Mouse (Mus musculus) G1E (cell line): ENCODE measurements around the gene Rcan2. TPM values are rescaled to one million over a fixed set of nuclear protein-coding genes. Genes with fewer than 3 reads are reported as not detected.

Source experiments
- ATAC-seq: 2 replicates; pipeline ENCODE4 v1.8.0; 2016; ENCODE audit warnings: mild to moderate bottlenecking; ENCODE audit not compliant: insufficient number of reproducible peaks, poor library complexity, low FRiP score, severe bottlenecking; ENCODE audit errors: extremely low read depth
- DNase-seq: peaks from one replicate; pipeline ENCODE4 v3.0.0; 2012; ENCODE audit warnings: low spot score
- H3K27me3 ChIP-seq: 2 replicates; pipeline ENCODE4 v1.6.1; 2012; ENCODE audit warnings: mild to moderate bottlenecking, low read length, inconsistent platforms; ENCODE audit not compliant: insufficient read depth
- H3K36me3 ChIP-seq: replicated peaks from 2 replicates; pipeline ENCODE3; 2012; ENCODE audit warnings: mild to moderate bottlenecking, inconsistent platforms
- H3K4me1 ChIP-seq: 2 replicates; pipeline ENCODE4 v1.6.1; 2012; ENCODE audit warnings: low read depth, low read length, inconsistent platforms, mixed read lengths; ENCODE audit not compliant: insufficient read depth
- H3K4me3 ChIP-seq: 2 replicates; pipeline ENCODE4 v1.5.1; 2012; ENCODE audit warnings: low read depth, mild to moderate bottlenecking, inconsistent platforms, low read length, moderate library complexity, mixed read lengths
- H3K9me3 ChIP-seq: replicated peaks from 2 replicates; pipeline ENCODE4 v1.6.1; 2012; ENCODE audit warnings: inconsistent platforms
- CTCF ChIP-seq: IDR thresholded peaks from 2 replicates; pipeline ENCODE4 v1.5.1; 2012; ENCODE audit warnings: low read depth, low read length, inconsistent platforms, mixed read lengths
- GATA1 ChIP-seq: IDR thresholded peaks from 2 replicates; pipeline ENCODE4 v1.6.1; 2012; ENCODE audit warnings: borderline replicate concordance, low read length, inconsistent platforms, mixed read lengths
- GATA2 ChIP-seq: IDR thresholded peaks from 2 replicates; pipeline ENCODE4 v1.6.1; 2012; ENCODE audit warnings: low read depth, low read length, inconsistent platforms, borderline replicate concordance
- POLR2AphosphoS5 ChIP-seq: IDR thresholded peaks from 2 replicates; pipeline ENCODE4 v1.6.1; 2012; ENCODE audit warnings: low read depth, low read length, inconsistent platforms; ENCODE audit not compliant: insufficient replicate concordance
- TAL1 ChIP-seq: conservative IDR thresholded peaks from 2 replicates; pipeline ENCODE4 v1.6.1; 2012; ENCODE audit warnings: low read depth, low read length, inconsistent platforms, mixed read lengths
- polyA plus RNA-seq: library from polyadenylated mRNA; stranded (reverse); fragments of >175 nt; gene quantifications from 2 replicates; pipeline ENCODE4 v1.2.3, GENCODE M21; 2012
- total RNA-seq, 2 experiments: library from RNA; stranded (forward) in 1 of 2; stranded (reverse) in 1 of 2; fragments of 200-1000 nt in 1 of 2; fragments of >200 nt in 1 of 2; fragmentation: Nextera tagmentation in 1 of 2; gene quantifications; 2 replicates each; pipeline ENCODE4 v1.2.3; 2014 to 2017

Rcan2 gene
- total and polyA plus RNA-seq, 3 experiments: 0.11 TPM; not detected in 2

DNA sequence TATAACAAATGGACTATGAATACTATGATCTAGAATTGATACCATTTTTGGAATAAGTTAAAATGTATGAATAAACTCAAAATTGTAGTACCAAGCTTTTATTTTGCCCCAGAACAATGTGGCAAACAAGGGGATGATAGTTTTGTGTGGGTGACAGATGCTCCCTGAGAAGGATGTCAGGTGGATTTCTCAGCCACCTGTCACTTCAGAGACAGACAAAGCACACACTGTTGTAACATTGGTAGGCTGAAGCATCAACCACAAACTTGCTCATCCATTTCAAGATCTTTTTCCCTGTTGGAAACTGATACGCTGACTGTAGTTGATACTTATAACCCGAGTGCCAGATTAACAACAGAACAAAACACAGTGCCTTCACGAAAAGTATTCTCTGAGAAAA is 158.6 kb downstream of the Rcan2 start:
- Histone ChIP-seq H3K36me3 (no peaks in the 10 kb centered on the region), H3K4me1 (no peaks in the 10 kb centered on the region)

DNA sequence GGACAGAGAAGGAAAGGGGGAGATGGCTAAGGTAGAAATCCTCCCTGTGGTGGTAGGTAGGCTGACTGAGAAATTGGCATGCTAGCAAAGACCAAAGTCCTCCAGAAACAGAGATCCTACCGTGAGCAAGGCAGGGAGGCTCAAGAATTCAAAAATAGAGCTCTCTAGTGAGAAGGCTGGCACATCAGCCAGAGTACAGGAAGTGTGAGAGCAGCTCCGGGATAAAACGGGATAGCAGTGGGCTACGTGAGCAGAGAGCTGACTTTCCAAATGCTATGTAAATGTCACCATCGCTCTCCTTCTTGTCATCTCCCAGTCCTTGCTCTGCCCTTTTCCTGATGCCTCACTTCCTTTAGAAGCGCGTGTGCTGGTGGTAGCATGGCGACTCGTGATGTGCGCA is 168.8 kb downstream of the Rcan2 start:
- ATAC-seq: no peak
- H3K4me1 ChIP-seq: no peaks in the 10 kb centered on the region
- no peak overlapping the region for H3K4me3 ChIP-seq

More for the DNA sequence above, 158.6 kb downstream of the Rcan2 start:
- Histone ChIP-seq H3K27me3 (no peaks in the 10 kb centered on the region), H3K9me3 (peaks cover 25% of the 10 kb centered on the region), H3K4me3 (no peak overlapping the region)
- ATAC-seq (no peak), DNase-seq (no peak)
- TF ChIP-seq POLR2AphosphoS5: no peak
- no peak for TF ChIP-seq CTCF
- no peak for TF ChIP-seq GATA1
- no peak for TF ChIP-seq GATA2
- TF ChIP-seq TAL1: no peak

DNA sequence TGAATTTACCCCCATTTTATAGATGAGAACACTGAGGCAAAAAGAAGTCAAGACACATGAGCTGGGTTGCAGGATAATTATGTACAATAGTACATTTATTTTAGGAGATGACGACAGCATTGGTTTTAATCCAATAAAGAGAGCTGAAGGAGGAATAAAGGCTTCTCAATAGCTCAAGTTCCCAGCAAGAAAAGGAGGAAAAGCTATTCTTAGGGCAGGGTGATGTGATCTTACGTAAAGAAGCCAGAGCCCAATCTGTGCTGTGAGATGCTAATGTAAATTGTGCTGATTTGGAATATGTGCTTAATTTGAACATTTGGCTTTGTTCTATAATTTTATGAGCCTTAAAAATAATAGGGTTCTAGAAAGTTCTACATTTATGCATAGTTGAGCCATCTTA is 176.4 kb downstream of the Rcan2 start:
- Histone ChIP-seq H3K27me3 (no peaks in the 10 kb centered on the region), H3K4me3 (no peak overlapping the region), H3K9me3 (peaks cover 30% of the 10 kb centered on the region), H3K36me3 (no peaks in the 10 kb centered on the region), H3K4me1 (no peaks in the 10 kb centered on the region)
- no peak for ATAC-seq
- TF ChIP-seq TAL1 (no peak), POLR2AphosphoS5 (no peak), CTCF (no peak), GATA2 (no peak), GATA1 (no peak)
- DNase-seq: no peak

More for the DNA sequence above, 168.8 kb downstream of the Rcan2 start:
- Histone ChIP-seq H3K27me3 (no peaks in the 10 kb centered on the region), H3K9me3 (peaks cover 36% of the 10 kb centered on the region), H3K36me3 (no peaks in the 10 kb centered on the region)
- no peak for DNase-seq
- no peak for TF ChIP-seq CTCF
- TF ChIP-seq GATA2: no peak

DNA sequence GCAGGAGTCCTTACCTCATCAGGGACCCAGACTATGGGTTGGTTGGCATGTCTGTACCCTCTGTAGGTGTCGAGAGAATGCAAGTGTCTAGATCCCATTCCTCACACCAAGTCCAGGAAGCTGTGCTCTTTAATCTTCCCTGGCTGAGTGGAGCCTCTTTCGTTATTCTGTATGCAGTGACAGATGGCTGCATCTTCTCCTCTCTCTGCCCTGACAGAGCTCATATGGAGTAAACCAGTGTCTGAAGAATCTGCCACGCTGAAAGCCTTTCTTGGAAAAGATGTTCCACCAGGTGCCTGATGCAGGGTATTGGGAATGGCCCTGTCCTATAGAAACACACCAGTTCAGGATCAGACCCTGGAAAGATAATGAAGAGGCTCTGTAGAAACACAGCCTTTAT is 178.8 kb downstream of the Rcan2 start:
- no peaks in the 10 kb centered on the region for H3K4me1 ChIP-seq
- ATAC-seq: no peak
- no peak for DNase-seq
- no peak overlapping the region for H3K4me3 ChIP-seq
- H3K27me3 ChIP-seq: no peaks in the 10 kb centered on the region
- no peak for TF ChIP-seq CTCF
- TF ChIP-seq GATA2: no peak
- no peak for TF ChIP-seq GATA1
- no peak for TF ChIP-seq POLR2AphosphoS5
- no peak for TF ChIP-seq TAL1
- peaks cover 15% of the 10 kb centered on the region for H3K9me3 ChIP-seq
- H3K36me3 ChIP-seq: no peaks in the 10 kb centered on the region

DNA sequence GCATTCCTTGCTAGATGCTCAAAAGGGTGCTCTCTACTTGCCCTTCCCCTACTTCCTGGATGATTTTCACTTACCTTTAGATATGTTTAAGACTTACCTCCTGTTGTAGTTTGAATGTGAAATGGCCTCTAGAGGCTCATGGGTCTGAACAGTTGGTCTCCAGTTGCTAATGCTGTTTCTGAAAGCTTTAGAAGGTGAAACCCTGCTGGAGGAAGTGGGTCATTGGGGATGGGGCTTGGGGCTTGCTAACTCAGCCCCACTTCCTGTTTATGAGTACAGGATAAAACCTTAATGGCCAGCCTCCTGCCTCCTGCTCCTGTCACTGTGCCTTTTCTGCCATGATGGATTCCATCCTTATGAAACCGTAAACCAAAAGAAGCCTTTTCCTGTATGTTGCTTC is 181.4 kb downstream of the Rcan2 start:
- no peaks in the 10 kb centered on the region for H3K36me3 ChIP-seq
- H3K9me3 ChIP-seq: peaks cover 12% of the 10 kb centered on the region
- DNase-seq: no peak
- no peak for TF ChIP-seq CTCF
- TF ChIP-seq GATA2: no peak
- H3K27me3 ChIP-seq: no peaks in the 10 kb centered on the region
- no peaks in the 10 kb centered on the region for H3K4me1 ChIP-seq
- no peak overlapping the region for H3K4me3 ChIP-seq
- ATAC-seq: no peak

DNA sequence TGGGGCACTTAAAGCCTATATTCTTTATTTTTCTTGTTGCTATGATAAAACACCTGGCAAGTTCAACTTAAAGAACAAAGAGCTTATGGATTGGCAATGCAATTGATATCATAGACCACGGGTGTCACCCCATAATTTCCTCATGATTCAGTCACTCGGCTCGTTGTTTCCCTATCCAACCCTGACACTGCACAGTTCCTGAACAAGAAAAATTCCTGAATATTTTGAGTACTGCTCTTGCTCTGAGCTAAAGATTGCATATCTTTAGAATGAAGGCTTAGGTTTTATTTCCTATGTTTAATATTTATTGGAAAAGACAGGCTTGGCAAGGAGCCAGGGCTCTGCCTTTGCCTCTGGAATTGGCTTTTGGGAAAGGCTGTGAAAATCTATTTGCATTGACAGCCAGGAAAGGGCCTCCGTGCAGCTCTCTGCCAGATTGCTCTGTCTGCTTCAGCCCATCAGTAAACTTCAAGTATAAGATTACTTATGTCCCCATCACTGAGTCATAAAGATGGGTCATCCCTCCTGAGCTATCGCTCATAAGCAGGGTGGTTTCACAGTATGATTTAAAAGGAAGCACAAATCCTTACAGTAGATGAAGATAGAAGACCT is 188.3 kb downstream of the Rcan2 start:
- ATAC-seq (no peak), DNase-seq (no peak)
- no peaks in the 10 kb centered on the region for H3K36me3 ChIP-seq
- no peak overlapping the region for H3K4me3 ChIP-seq
- peaks cover 37% of the 10 kb centered on the region for H3K9me3 ChIP-seq
- H3K4me1 ChIP-seq: no peaks in the 10 kb centered on the region
- no peaks in the 10 kb centered on the region for H3K27me3 ChIP-seq
- no peak for TF ChIP-seq GATA2
- TF ChIP-seq GATA1: no peak
- TF ChIP-seq TAL1: no peak
- TF ChIP-seq CTCF: no peak
- no peak for TF ChIP-seq POLR2AphosphoS5

DNA sequence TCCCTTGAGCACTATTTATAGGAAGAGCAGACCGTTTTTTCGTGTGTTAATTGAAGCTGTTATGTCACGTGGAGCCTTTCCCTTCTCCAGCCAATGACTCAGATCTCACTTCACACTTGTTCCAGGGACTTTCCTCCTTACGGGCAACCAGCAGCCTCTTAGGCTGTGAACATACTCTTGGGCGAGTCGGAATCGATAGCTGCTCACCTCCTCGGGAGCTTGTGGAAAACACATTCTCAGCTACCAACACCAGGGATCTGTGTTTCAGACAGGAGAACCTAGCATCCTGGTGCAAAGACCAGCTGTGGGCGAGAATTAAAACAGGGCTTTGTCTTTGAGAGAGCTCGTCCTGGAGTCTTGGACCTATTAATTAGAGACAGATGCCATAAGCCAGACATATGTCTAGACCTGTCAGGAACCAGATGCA is 189.8 kb downstream of the Rcan2 start:
- H3K36me3 ChIP-seq: no peaks in the 10 kb centered on the region
- H3K4me3 ChIP-seq: no peak overlapping the region
- DNase-seq (no peak), ATAC-seq (no peak)
- peaks cover 43% of the 10 kb centered on the region for H3K9me3 ChIP-seq
- no peaks in the 10 kb centered on the region for H3K4me1 ChIP-seq
- no peaks in the 10 kb centered on the region for H3K27me3 ChIP-seq
- TF ChIP-seq POLR2AphosphoS5: no peak
- TF ChIP-seq GATA1: no peak
- TF ChIP-seq GATA2: no peak
- TF ChIP-seq CTCF: no peak
- TF ChIP-seq TAL1: no peak
